Mouse (Mus musculus) adrenal gland, postnatal 25 days (tissue): Measurements from ENCODE around the gene Il27. TPM values are rescaled to one million over a fixed set of nuclear protein-coding genes. Genes with fewer than 3 reads are reported as not detected.

Experiments
- DNase-seq: peaks from one replicate; pipeline ENCODE4 v3.0.0; 2021; ENCODE audit warnings: mixed read lengths
- long read RNA-seq: library from polyadenylated mRNA; stranded (forward); transcript quantifications from one replicate; pipeline ENCODE4 v2.0.0, GENCODE M21; 2021
- total RNA-seq: library from RNA; stranded (reverse); gene quantifications from 2 replicates; pipeline ENCODE4 v1.2.3, GENCODE M21; 2021

Gene Il27
- total RNA-seq, result not detected in 2 replicates
- long read RNA-seq, result 0 reads

- no peak for DNase-seq
Observed at GRCm38 (mm10) chr7:126594862-126595561, at the start of gene Il27. Il27 (minus strand) TSS chr7:126594941.

GRCm38 (mm10) chr7:126644345-126644744 lies 49.6 kb upstream of the Il27 start:
- DNase-seq, result no peak

- peak; percentile 15 for DNase-seq
Observed at GRCm38 (mm10) chr7:126643244-126643617, 48.5 kb upstream of the Il27 start.

GRCm38 (mm10) chr7:126642545-126643243 lies 48.0 kb upstream of the Il27 start:
- no peak for DNase-seq

GRCm38 (mm10) chr7:126636733-126637520 lies 42.2 kb upstream of the Il27 start:
- peak; percentile 18 for DNase-seq

GRCm38 (mm10) chr7:126635375-126635774 lies 40.6 kb upstream of the Il27 start:
- no peak for DNase-seq

- DNase-seq, result no peak
Observed at GRCm38 (mm10) chr7:126632478-126632877, 37.7 kb upstream of the Il27 start.

GRCm38 (mm10) chr7:126630824-126631518 lies 36.2 kb upstream of the Il27 start, which contains the start of gene Nupr1:
Nupr1 (minus strand) TSS chr7:126630861.
- DNase-seq, result no peak

GRCm38 (mm10) chr7:126629915-126630314 lies 35.2 kb upstream of the Il27 start:
- DNase-seq, result no peak

- DNase-seq, result no peak
Observed at GRCm38 (mm10) chr7:126628111-126628510, 33.4 kb upstream of the Il27 start.

- no peak for DNase-seq
Observed at GRCm38 (mm10) chr7:126625807-126626600, 31.3 kb upstream of the Il27 start.

- DNase-seq, result peak; percentile 70
Observed at GRCm38 (mm10) chr7:126625369-126625768, 30.6 kb upstream of the Il27 start.

- DNase-seq, result peak; percentile 8
Observed at GRCm38 (mm10) chr7:126624774-126625173, 30.0 kb upstream of the Il27 start.

- no peak for DNase-seq
Observed at GRCm38 (mm10) chr7:126623381-126623780, 28.6 kb upstream of the Il27 start.

- DNase-seq, result no peak
Observed at GRCm38 (mm10) chr7:126621452-126622359, 27.0 kb upstream of the Il27 start.

- no peak for DNase-seq
Observed at GRCm38 (mm10) chr7:126619559-126620275, 25.0 kb upstream of the Il27 start.

- no peak for DNase-seq
Observed at GRCm38 (mm10) chr7:126616707-126617106, 22.0 kb upstream of the Il27 start.

GRCm38 (mm10) chr7:126612736-126613135 lies 18.0 kb upstream of the Il27 start:
- DNase-seq, result no peak

- DNase-seq, result no peak
Observed at GRCm38 (mm10) chr7:126607796-126608195, 13.1 kb upstream of the Il27 start.

- peak; percentile 38 for DNase-seq
Observed at GRCm38 (mm10) chr7:126607064-126607463, 12.3 kb upstream of the Il27 start.
